Mouse (Mus musculus) neural tube, embryonic 14.5 days (tissue): ENCODE results near the gene Uqcr10. TPM values are rescaled to one million over a fixed set of nuclear protein-coding genes. Genes with fewer than 3 reads are reported as not detected.

Source experiments
- ATAC-seq: fragments of 200-750 bp; cut with Nextera tagmentation; 2 replicates; pipeline ENCODE4 v1.8.0; 2017; ENCODE audit warnings: low read depth, mild to moderate bottlenecking, moderate TSS enrichment, moderate library complexity
- H3K27ac ChIP-seq: fragments of 300-500 bp; sonication (generic); 2 replicates; pipeline ENCODE4 v1.5.1; 2014; ENCODE audit warnings: low read depth, mild to moderate bottlenecking, control low read depth, low read length, moderate library complexity, mixed read lengths
- H3K27me3 ChIP-seq: fragments of 300-500 bp; sonication (generic); 2 replicates; pipeline ENCODE4 v1.6.1; 2014; ENCODE audit warnings: low read length; ENCODE audit not compliant: control insufficient read depth, insufficient read depth
- H3K36me3 ChIP-seq: fragments of 300-500 bp; sonication (generic); 2 replicates; pipeline ENCODE4 v1.6.1; 2014; ENCODE audit warnings: low read length, mixed read lengths; ENCODE audit not compliant: control insufficient read depth, insufficient read depth
- H3K4me1 ChIP-seq: fragments of 300-500 bp; sonication (generic); 2 replicates; pipeline ENCODE4 v1.6.1; 2014; ENCODE audit warnings: low read length; ENCODE audit not compliant: control insufficient read depth, insufficient read depth
- H3K4me2 ChIP-seq: fragments of 300-500 bp; sonication (generic); 2 replicates; pipeline ENCODE4 v1.6.1; 2014; ENCODE audit warnings: mild to moderate bottlenecking, low read depth, low read length, control low read depth
- H3K4me3 ChIP-seq: fragments of 300-500 bp; sonication (generic); 2 replicates; pipeline ENCODE4 v1.5.1; 2014; ENCODE audit warnings: low read depth, low read length, control low read depth, mixed read lengths
- H3K9ac ChIP-seq: fragments of 300-500 bp; sonication (generic); replicated peaks from 2 replicates; pipeline ENCODE4 v1.6.1; 2014; ENCODE audit warnings: low read depth, mild to moderate bottlenecking, control low read depth, low read length, mixed read lengths
- H3K9me3 ChIP-seq: fragments of 300-500 bp; sonication (generic); 2 replicates; pipeline ENCODE4 v1.6.1; 2016; ENCODE audit warnings: low read length; ENCODE audit not compliant: control insufficient read depth
- WGBS: fragments of 180-500 bp; shearing (Covaris S2); extraction: QIAGEN DNeasy Blood & Tissue Kit; methylation state at CpG from one replicate; pipeline ENCODE4 v1.1.7; 2014; 5-methylcytosine and 5-hydroxymethylcytosine counted together
- polyA plus RNA-seq: library from polyadenylated mRNA; unstranded; fragments of >200 nt; fragmentation: Nextera tagmentation; extraction: Ambion mirVana; gene quantifications from 2 replicates; pipeline ENCODE4 v1.2.1, GENCODE M21; 2014

Gene Uqcr10
- polyA plus RNA-seq, 1 experiment from 2014 or later, result 671 TPM

DNA sequence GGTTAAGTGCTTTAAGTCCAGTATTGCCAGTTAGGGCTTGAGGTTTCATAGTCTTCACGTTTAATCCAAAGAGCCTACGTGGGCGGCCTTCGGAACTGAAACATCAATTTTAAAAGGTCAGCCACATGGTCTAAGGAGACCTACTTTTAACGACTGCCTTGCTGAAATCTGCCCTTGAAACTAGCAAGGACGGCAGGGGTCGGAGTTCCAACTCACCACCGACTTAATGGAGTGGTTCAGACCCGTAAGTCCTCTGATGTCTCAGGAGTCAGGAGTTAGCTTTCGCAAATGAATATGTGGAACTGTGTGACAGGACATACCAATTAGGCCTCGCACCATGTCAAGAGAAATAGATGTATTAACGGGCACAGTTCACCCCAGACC is 462 bp downstream of the Uqcr10 start:
- H3K4me1 ChIP-seq, result peaks cover 12% of the 10 kb centered on the region; the same call in 1 of the 2 replicates
- WGBS, result 6% methylated on average over 12 of the region's 12 CpGs
- H3K9me3 ChIP-seq, result no peaks in the 10 kb centered on the region
- no peak; the same call in 1 of the 2 replicates for ATAC-seq
- peak overlapping the region; percentile 70 for H3K9ac ChIP-seq
- no peak overlapping the region for H3K27ac ChIP-seq
- peak overlapping the region; percentile 84 for H3K4me2 ChIP-seq
- H3K27me3 ChIP-seq, result no peaks in the 10 kb centered on the region
- H3K36me3 ChIP-seq, result peaks cover 7% of the 10 kb centered on the region
- peak overlapping the region; percentile 61 for H3K4me3 ChIP-seq

DNA sequence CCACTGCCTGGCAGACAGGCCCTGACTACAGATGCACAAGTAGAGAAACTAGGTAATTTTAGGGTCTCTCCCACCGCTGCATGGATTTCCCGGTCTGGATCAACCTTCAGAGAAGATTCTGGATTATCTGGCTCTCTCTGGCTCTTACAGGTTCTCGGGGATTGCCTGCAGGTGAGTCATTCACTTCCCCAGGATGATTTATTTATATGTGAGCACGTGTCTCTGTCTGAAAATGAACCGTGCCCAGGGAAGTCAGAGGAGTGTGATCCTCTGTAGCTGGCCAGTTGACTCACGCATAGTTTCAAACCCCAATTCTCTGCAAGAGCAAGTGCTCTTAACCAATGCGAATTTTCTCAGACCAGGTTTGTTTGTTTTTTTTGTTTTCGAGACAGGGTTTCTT is 3.4 kb downstream of the Uqcr10 start:
- no peaks in the 10 kb centered on the region for H3K27me3 ChIP-seq
- H3K9ac ChIP-seq, result no peak overlapping the region
- H3K4me1 ChIP-seq, result peaks cover 12% of the 10 kb centered on the region; the same call in 1 of the 2 replicates
- 87% methylated on average over 8 of the region's 8 CpGs for WGBS
- H3K27ac ChIP-seq, result no peak overlapping the region
- H3K4me2 ChIP-seq, result no peak overlapping the region
- H3K9me3 ChIP-seq, result no peaks in the 10 kb centered on the region
- H3K36me3 ChIP-seq, result peaks cover 7% of the 10 kb centered on the region
- ATAC-seq, result no peak
- H3K4me3 ChIP-seq, result no peak overlapping the region

DNA sequence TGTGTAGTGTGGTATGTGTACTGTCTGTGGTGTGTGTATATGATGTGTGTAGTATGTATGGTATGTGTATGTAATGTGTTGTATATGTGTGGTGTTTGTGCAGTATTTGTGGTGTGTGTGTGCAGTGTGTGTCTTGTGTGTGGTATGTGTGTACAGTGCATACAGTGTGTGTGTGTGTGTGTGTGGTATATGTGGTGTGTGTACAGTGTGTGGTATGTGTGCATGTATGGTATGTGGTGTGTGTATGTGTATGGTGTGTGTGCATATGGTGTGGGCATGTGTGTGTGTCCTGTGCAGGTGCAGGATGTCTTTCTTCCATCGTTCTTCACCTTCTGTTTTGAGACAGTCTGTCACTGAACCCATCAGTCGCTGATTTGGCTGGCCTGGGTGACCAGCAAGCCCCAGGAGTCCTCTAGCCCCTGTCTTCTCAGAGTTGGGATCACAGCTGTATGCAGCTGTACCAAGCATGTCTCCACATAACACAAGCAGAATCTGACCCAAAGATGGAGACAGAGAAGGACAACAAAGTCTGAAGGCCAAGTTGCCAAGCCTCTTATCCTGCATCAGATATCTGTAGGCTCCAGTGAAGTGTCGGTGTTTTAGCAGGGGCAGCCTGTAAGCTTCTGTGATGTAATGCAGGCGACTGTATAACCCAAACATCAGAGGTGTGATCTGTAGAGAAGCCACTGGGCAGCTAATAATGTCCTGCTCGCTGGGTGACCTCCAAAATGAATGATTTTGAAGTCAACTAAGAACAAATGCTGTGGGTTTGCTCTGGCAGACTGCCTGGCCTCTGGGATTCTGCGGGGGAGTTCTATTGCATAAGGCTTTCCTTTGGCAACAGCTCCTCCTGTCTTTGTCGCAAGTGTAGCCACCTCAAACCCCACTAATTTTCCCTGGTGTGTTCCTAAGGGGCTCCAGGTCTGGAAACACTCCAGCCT is 6.8 kb downstream of the Uqcr10 start:
- no peaks in the 10 kb centered on the region for H3K27me3 ChIP-seq
- no peak for ATAC-seq
- no peak overlapping the region for H3K4me3 ChIP-seq
- no peaks in the 10 kb centered on the region for H3K4me1 ChIP-seq
- 64% methylated on average over 7 of the region's 7 CpGs for WGBS
- H3K9me3 ChIP-seq, result no peaks in the 10 kb centered on the region
- H3K36me3 ChIP-seq, result peaks cover 7% of the 10 kb centered on the region
- no peak overlapping the region for H3K4me2 ChIP-seq
- no peak overlapping the region for H3K27ac ChIP-seq
- H3K9ac ChIP-seq, result no peak overlapping the region

DNA sequence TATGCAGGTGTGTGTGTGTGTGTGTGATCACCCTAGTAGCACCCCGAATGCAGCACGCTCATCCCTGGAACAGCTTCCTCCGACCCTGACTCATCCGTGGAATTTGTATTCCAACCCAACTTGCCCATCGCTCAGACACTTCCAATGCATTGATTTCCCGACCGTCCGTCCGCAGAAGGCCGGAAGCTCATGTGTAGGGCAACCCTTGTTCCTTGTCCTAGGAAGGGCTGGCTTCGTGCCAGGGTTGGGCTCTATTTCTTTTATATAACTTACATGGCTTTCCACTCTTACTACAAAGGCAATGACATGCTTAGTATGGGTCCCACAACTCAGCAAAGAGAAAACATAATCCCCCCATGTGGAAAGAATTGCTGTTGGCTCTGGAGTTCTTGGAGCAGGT is 12.0 kb downstream of the Uqcr10 start:
- ATAC-seq, result no peak
- H3K4me2 ChIP-seq, result no peak overlapping the region
- H3K27me3 ChIP-seq, result no peaks in the 10 kb centered on the region
- no peak overlapping the region for H3K9ac ChIP-seq
- no peaks in the 10 kb centered on the region for H3K36me3 ChIP-seq
- no peak overlapping the region for H3K4me3 ChIP-seq
- WGBS, result 80% methylated on average over 11 of the region's 11 CpGs
- H3K4me1 ChIP-seq, result no peaks in the 10 kb centered on the region
- no peaks in the 10 kb centered on the region for H3K9me3 ChIP-seq
- no peak overlapping the region for H3K27ac ChIP-seq

DNA sequence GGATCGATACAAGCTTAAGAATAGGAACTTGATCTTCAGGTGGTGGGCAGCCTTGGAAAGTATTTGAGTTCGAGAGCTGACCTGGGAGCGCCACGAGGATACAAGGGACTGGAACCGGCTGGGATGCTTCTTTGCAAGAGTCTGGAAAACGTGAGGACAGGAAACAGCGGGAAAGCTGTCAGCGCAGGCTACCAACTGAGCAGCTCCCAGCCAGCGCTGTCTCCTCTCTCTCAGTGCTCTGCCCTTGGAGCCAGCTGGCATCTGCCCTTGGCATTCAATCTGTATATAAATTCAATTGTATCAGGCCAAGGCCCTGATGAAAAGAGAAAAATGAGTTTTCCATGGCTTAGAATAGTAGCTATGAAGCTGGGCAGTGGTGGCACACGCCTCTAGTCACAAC is 12.9 kb downstream of the Uqcr10 start:
- Histone ChIP-seq H3K27me3 (no peaks in the 10 kb centered on the region), H3K4me1 (no peaks in the 10 kb centered on the region), H3K9ac (no peak overlapping the region), H3K4me2 (no peak overlapping the region), H3K27ac (no peak overlapping the region), H3K4me3 (no peak overlapping the region), H3K36me3 (no peaks in the 10 kb centered on the region), H3K9me3 (no peaks in the 10 kb centered on the region)
- ATAC-seq, result no peak
- WGBS, result 64% methylated on average over 10 of the region's 10 CpGs

DNA sequence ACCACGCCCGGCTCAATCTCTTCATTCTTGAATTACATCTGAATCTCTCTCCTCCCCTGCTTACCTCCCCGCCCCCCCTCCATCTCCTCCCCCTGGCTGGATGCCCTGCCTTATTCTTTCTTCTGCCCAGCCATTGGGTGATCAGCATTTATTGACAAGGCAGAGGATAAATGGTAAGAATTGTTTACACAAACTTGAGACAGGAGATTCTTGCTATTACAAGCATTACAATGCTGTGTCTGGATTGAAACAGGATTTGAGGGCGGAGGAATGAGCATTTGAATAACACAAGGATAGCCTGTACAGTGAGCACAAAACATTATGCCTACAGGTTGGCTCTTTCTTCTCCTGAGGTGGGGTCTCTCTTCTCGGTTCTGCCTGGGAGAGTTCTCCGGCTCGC is 13.8 kb downstream of the Uqcr10 start:
- H3K27me3 ChIP-seq, result no peaks in the 10 kb centered on the region
- H3K9me3 ChIP-seq, result no peaks in the 10 kb centered on the region
- H3K4me2 ChIP-seq, result no peak overlapping the region
- no peaks in the 10 kb centered on the region for H3K4me1 ChIP-seq
- 87% methylated on average over 7 of the region's 7 CpGs for WGBS
- H3K27ac ChIP-seq, result no peak overlapping the region
- H3K36me3 ChIP-seq, result no peaks in the 10 kb centered on the region
- H3K9ac ChIP-seq, result no peak overlapping the region
- no peak overlapping the region for H3K4me3 ChIP-seq
- no peak for ATAC-seq

DNA sequence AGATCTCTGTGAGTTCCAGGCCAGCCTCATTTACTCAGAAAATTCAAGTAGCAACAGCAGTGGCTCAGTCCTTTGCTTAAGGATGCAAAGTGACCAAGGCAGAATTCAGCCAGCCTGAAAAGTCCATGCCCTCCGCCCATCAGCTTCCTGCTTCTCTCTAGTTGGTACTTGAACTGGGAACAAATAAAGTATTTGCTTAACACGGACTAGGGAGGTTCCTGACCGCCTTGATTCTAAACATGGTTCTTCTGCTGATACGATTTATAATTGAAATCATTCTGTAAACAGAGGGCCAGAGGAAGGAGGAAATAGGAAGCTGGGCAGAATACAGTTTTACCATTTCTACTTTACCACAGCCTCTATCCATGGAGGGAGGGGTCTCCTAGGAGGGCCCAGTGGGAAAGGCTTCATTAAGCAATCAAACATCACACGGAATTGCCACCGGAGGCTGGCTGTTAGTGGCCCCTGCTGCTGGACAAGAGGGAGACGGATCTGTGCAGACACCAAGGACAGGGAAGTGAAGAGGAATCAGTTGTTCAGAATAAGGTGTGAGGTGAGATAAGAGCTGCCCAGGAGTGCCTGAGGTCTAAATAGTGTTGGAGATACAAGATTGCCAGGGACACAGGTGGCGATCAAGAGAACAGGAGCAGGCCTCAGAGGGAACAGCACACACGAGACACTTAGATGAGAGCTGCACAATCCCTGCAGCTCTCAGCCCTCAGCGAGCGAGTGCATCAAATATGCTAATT is 15.3 kb downstream of the Uqcr10 start:
- Histone ChIP-seq H3K27me3 (no peaks in the 10 kb centered on the region), H3K4me1 (no peaks in the 10 kb centered on the region), H3K4me2 (no peak overlapping the region), H3K36me3 (0 out of 2 replicates have a peak, but pooled peaks cover 8% of the 10 kb centered on the region), H3K9ac (no peak overlapping the region), H3K9me3 (no peaks in the 10 kb centered on the region), H3K4me3 (no peak overlapping the region), H3K27ac (no peak overlapping the region)
- WGBS, result 48% methylated on average over 11 of the region's 11 CpGs
- no peak for ATAC-seq

DNA sequence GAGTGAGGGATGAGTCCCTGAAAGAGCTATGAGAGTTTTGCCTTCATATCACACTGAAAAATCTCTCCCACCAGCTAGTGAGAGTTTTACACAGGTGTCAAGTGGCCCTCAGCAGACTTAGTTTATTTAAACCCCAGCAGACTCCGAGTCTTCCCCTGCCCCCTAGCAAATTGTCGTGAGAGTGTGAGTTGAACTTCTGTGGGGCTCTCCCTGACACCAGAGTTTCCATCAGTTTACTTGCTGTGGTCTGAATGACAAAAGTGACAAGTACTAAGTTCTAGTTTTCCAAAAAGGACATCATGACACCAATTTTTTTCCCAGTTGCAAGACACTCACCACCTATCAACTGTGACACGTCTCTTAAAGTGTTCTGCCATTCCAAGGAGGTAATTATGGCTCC is 16.3 kb downstream of the Uqcr10 start:
- ATAC-seq, result no peak
- no peak overlapping the region for H3K9ac ChIP-seq
- WGBS, result 68% methylated on average over 3 of the region's 3 CpGs
- H3K4me1 ChIP-seq, result no peaks in the 10 kb centered on the region
- no peak overlapping the region for H3K4me2 ChIP-seq
- no peaks in the 10 kb centered on the region for H3K27me3 ChIP-seq
- H3K27ac ChIP-seq, result no peak overlapping the region
- H3K9me3 ChIP-seq, result no peaks in the 10 kb centered on the region
- H3K36me3 ChIP-seq, result peaks cover 17% of the 10 kb centered on the region; the same call in 1 of the 2 replicates
- H3K4me3 ChIP-seq, result no peak overlapping the region

DNA sequence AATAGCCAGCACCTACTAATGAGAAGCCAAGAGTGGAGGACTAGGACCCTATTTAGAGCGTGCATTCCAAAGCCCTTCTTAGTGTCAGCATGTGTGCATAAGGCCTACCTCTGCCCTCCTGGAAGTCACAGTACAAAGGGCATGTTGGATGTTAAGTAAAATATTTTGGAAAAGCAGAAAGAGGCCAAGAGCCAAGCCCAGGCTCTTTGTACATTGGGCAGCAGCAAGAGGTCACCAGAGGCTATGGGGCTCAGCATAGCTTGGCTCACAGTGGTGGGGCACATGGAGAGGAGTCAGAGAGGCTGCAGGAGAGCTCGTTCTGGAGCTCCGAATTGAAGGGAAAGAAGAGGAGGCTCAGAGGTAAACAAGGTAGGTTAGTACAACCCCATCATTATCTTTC is 17.1 kb downstream of the Uqcr10 start:
- H3K4me1 ChIP-seq, result no peaks in the 10 kb centered on the region
- H3K27ac ChIP-seq, result no peak overlapping the region
- no peak overlapping the region for H3K4me3 ChIP-seq
- WGBS, result 81% methylated on average over 3 of the region's 3 CpGs
- no peaks in the 10 kb centered on the region for H3K27me3 ChIP-seq
- no peak overlapping the region for H3K9ac ChIP-seq
- H3K4me2 ChIP-seq, result no peak overlapping the region
- no peaks in the 10 kb centered on the region for H3K9me3 ChIP-seq
- no peak for ATAC-seq
- H3K36me3 ChIP-seq, result peaks cover 23% of the 10 kb centered on the region; the same call in 1 of the 2 replicates
